Mouse (Mus musculus): ENCODE measurements around the gene Fry. TPM values are rescaled to one million over a fixed set of nuclear protein-coding genes. Genes with fewer than 3 reads are reported as not detected.

Gene Fry
- total and polyA plus RNA-seq, 2 experiments from 2014 or later = 62.6 to 129 TPM

DNA sequence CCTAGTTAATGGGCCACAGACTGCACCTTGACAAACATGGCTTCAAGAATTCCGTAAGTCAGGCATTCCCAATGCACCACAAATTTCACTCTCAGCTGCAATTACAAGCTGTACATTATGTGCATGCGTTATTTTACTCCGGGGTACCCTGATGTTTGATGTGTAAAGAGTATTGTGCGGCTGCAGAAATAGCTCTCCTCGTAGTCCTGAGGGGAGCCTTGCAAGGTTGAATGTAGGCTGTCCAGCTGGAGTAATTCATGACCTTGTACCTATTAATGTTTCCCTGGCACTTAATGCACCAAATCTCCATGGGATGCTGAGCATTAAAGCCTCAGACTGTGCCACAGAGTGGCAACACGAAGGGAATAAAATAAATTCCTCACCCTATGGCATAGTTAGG is 180.5 kb downstream of the Fry start:
- no peak for ATAC-seq (ENCODE audit: low FRiP score)
- no peak overlapping the region for H3K27ac ChIP-seq (ENCODE audit: low read depth, low read length)

DNA sequence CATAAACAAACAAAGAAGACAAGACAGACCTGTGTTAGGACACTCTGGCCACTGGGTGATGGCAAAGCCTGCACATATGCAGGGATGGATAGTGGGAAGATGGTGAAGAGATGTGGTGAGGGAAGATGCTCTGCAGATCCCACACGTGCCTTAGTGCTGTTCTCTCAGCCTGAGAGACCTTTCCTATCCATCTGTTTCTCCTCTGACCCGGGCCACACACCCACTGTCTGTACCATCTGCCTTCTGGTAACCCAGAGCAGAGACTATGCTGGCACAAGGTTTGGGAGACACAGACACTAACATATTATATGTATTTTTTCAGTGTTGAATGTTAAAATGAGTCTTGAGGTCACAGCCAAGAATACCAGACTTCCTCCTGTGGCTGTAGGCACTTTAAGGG is 183.7 kb downstream of the Fry start:
- WGBS = 84% methylated on average over 2 of the region's 2 CpGs
- H3K4me2 ChIP-seq (ENCODE audit: low read depth, low read length, poor library complexity, severe bottlenecking) = no peak overlapping the region
- H3K27me3 ChIP-seq (ENCODE audit: insufficient read depth, low read length) = no peaks in the 10 kb centered on the region
- DNase-seq (ENCODE audit: low spot score) (no peak), ATAC-seq (ENCODE audit: low FRiP score) (no peak)
- H3K27ac ChIP-seq (ENCODE audit: low read depth, low read length) = no peak overlapping the region
- no peaks in the 10 kb centered on the region for H3K36me3 ChIP-seq (ENCODE audit: insufficient read depth, low read length)
- no peak overlapping the region for H3K4me3 ChIP-seq (ENCODE audit: low read depth, low read length)
- H3K9me3 ChIP-seq (ENCODE audit: low read length) = no peaks in the 10 kb centered on the region
- no peaks in the 10 kb centered on the region; the same call in 1 of the 2 replicates for H3K4me1 ChIP-seq (ENCODE audit: insufficient read depth, low read length)
- no peak overlapping the region for H3K9ac ChIP-seq (replicated peaks; ENCODE audit: low read length, poor library complexity, severe bottlenecking)
- no peak for TF ChIP-seq CTCF (IDR thresholded peaks at IDR 0.05)

More for the DNA sequence above, 180.5 kb downstream of the Fry start:
- Histone ChIP-seq H3K9ac (replicated peaks; ENCODE audit: low read length, poor library complexity, severe bottlenecking) (no peak overlapping the region), H3K4me2 (ENCODE audit: low read depth, low read length, poor library complexity, severe bottlenecking) (no peak overlapping the region), H3K27me3 (ENCODE audit: insufficient read depth, low read length) (no peaks in the 10 kb centered on the region), H3K9me3 (ENCODE audit: low read length) (no peaks in the 10 kb centered on the region), H3K36me3 (ENCODE audit: insufficient read depth, low read length) (no peaks in the 10 kb centered on the region), H3K4me1 (ENCODE audit: insufficient read depth, low read length) (no peaks in the 10 kb centered on the region; the same call in 1 of the 2 replicates), H3K4me3 (ENCODE audit: low read depth, low read length) (no peak overlapping the region)
- no peak for DNase-seq (ENCODE audit: low spot score)
- TF ChIP-seq CTCF (IDR thresholded peaks at IDR 0.05) = no peak
- WGBS = 62% methylated on average over 6 of the region's 6 CpGs

DNA sequence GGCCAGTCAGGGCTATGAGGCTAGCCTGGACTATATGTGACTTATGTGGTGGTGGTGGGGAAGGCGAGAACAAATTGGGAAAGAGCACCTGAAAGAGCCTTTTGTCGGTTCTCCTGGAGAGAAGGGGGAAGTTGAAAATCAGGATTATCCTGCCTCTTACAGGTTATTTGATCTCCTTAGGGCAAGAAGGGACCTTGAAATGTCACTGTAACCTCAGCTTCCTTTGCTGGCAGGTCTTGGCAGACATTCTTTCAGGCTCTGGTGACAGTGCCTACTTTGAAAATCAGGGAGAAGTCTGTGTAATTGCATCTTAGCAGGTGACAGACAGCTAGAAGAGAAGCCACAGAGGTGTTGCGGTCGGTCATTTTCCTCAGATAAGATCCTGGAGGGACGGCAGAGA is 184.6 kb downstream of the Fry start:
- no peaks in the 10 kb centered on the region for H3K27me3 ChIP-seq (ENCODE audit: insufficient read depth, low read length)
- DNase-seq (ENCODE audit: low spot score) (no peak), ATAC-seq (ENCODE audit: low FRiP score) (no peak)
- 80% methylated on average over 5 of the region's 5 CpGs for WGBS
- no peak overlapping the region for H3K27ac ChIP-seq (ENCODE audit: low read depth, low read length)
- H3K4me3 ChIP-seq (ENCODE audit: low read depth, low read length) = no peak overlapping the region
- H3K9ac ChIP-seq (replicated peaks; ENCODE audit: low read length, poor library complexity, severe bottlenecking) = no peak overlapping the region
- no peaks in the 10 kb centered on the region for H3K36me3 ChIP-seq (ENCODE audit: insufficient read depth, low read length)
- no peak for TF ChIP-seq CTCF (IDR thresholded peaks at IDR 0.05)
- no peak overlapping the region for H3K4me2 ChIP-seq (ENCODE audit: low read depth, low read length, poor library complexity, severe bottlenecking)
- no peaks in the 10 kb centered on the region; the same call in 1 of the 2 replicates for H3K4me1 ChIP-seq (ENCODE audit: insufficient read depth, low read length)
- H3K9me3 ChIP-seq (ENCODE audit: low read length) = no peaks in the 10 kb centered on the region

DNA sequence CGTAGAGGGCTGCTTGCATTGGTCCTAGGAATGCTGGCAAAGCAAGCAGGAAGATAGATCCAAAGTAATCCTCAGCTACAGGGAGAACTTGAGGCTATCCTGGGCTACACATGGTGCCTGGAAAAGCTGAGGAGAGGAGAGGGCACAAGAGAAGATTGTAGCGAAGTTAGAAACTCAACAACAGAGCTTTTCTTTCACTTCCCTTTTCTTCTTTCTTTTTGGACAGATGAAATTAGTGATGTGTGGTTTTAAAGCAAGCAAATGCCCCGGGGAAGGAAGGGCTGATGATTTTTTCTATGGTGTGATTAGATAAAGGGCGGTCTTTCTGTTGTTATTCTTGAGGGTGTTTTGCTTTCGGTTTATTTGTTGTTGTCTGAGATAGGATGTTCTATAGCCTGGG is 188.1 kb downstream of the Fry start:
- Histone ChIP-seq H3K27me3 (ENCODE audit: insufficient read depth, low read length) (no peaks in the 10 kb centered on the region), H3K27ac (ENCODE audit: low read depth, low read length) (no peak overlapping the region), H3K4me1 (ENCODE audit: insufficient read depth, low read length) (no peaks in the 10 kb centered on the region; the same call in 1 of the 2 replicates), H3K4me3 (ENCODE audit: low read depth, low read length) (no peak overlapping the region), H3K9me3 (ENCODE audit: low read length) (no peaks in the 10 kb centered on the region), H3K9ac (replicated peaks; ENCODE audit: low read length, poor library complexity, severe bottlenecking) (no peak overlapping the region), H3K4me2 (ENCODE audit: low read depth, low read length, poor library complexity, severe bottlenecking) (no peak overlapping the region), H3K36me3 (ENCODE audit: insufficient read depth, low read length) (peaks cover 11% of the 10 kb centered on the region; the same call in 1 of the 2 replicates)
- WGBS = 96% methylated on average over 5 of the region's 5 CpGs
- ATAC-seq (ENCODE audit: low FRiP score) = no peak
- no peak for DNase-seq (ENCODE audit: low spot score)
- no peak for TF ChIP-seq CTCF (IDR thresholded peaks at IDR 0.05)

DNA sequence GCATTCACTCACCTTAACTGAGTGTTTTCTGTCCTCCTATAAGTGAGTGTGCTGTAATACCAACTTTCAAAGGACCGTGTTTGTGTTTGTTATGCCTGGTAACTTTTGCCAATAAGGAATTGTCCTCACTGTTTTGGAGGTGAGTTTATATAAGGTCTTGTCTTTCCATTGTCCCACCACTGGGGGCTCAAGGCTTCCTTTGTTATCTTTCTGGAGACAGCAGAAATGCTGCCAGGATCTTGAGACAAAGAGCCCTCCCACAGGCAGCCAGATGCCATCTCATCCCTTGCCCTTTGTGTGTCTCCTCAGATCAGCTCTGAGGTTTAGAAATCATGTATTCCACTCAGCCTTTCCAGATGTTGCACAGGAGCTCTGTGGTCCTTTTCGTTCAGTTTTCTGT is 194.8 kb downstream of the Fry start:
- no peak overlapping the region for H3K27ac ChIP-seq (ENCODE audit: low read depth, low read length)
- WGBS = 57% methylated on average over 2 of the region's 2 CpGs

DNA sequence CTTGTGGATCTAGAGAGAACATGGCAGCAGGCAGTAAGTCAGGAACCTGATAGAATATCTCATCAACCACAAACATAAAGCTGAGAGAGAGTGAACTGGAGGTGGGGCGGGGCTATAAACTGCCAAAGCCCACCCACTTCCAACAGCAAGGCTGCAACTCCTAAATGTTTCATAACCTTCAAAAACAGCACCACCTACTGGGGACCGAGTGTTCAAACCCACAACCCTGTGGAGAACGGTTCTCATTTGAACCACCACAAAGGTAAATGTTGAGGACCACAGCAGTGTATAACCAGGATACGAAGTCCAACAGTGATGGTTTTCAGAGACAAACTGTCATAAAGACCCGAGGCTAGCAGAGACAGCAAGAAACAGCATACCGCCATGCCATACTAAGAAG is 196.1 kb downstream of the Fry start:
- H3K27me3 ChIP-seq (ENCODE audit: insufficient read depth, low read length) = no peaks in the 10 kb centered on the region
- DNase-seq (ENCODE audit: low spot score) = no peak
- no peaks in the 10 kb centered on the region for H3K4me1 ChIP-seq (ENCODE audit: insufficient read depth, low read length)
- H3K27ac ChIP-seq (ENCODE audit: low read depth, low read length) = no peak overlapping the region
- no peak overlapping the region for H3K4me2 ChIP-seq (ENCODE audit: low read depth, low read length, poor library complexity, severe bottlenecking)
- 94% methylated on average over 6 of the region's 6 CpGs for WGBS
- H3K9me3 ChIP-seq (ENCODE audit: low read length) = no peaks in the 10 kb centered on the region
- H3K4me3 ChIP-seq (ENCODE audit: low read depth, low read length) = no peak overlapping the region
- H3K9ac ChIP-seq (replicated peaks; ENCODE audit: low read length, poor library complexity, severe bottlenecking) = no peak overlapping the region
- ATAC-seq (ENCODE audit: low FRiP score) = no peak
- TF ChIP-seq CTCF (IDR thresholded peaks at IDR 0.05) = peak; percentile 19; the same call in 1 of the 2 replicates
- peaks cover 11% of the 10 kb centered on the region; the same call in 1 of the 2 replicates for H3K36me3 ChIP-seq (ENCODE audit: insufficient read depth, low read length)

More for the DNA sequence above, 194.8 kb downstream of the Fry start:
- Histone ChIP-seq H3K9me3 (ENCODE audit: low read length) (no peaks in the 10 kb centered on the region), H3K36me3 (ENCODE audit: insufficient read depth, low read length) (peaks cover 11% of the 10 kb centered on the region; the same call in 1 of the 2 replicates), H3K4me1 (ENCODE audit: insufficient read depth, low read length) (no peaks in the 10 kb centered on the region), H3K4me3 (ENCODE audit: low read depth, low read length) (no peak overlapping the region), H3K9ac (replicated peaks; ENCODE audit: low read length, poor library complexity, severe bottlenecking) (no peak overlapping the region), H3K4me2 (ENCODE audit: low read depth, low read length, poor library complexity, severe bottlenecking) (no peak overlapping the region), H3K27me3 (ENCODE audit: insufficient read depth, low read length) (no peaks in the 10 kb centered on the region)
- ATAC-seq (ENCODE audit: low FRiP score) = no peak
- TF ChIP-seq CTCF (IDR thresholded peaks at IDR 0.05) = peak; percentile 54
- peak; percentile 68 for DNase-seq (ENCODE audit: low spot score)

Data from midbrain, postnatal 0 days (tissue).